Mouse (Mus musculus) cerebellum, adult 9-11 months (tissue): ENCODE results near the gene Galntl5.
A peak's percentile ranks its signal among the peaks of the same experiment; 100 is the strongest.
"Not testable (repeated sequence)": the region's sequence is repeated elsewhere in the genome, so short reads cannot be mapped to it uniquely, and the experiment has no call there.

Experiments
- DNase-seq: peaks from one replicate; pipeline ENCODE4 v3.0.0; 2022

The Galntl5 gene

GRCm38 (mm10) chr5:25181004-25181531, at the start of gene Galntl5:
Gene Galntl5, plus strand, starts transcription at chr5:25181460.
- no peak for DNase-seq

DNA sequence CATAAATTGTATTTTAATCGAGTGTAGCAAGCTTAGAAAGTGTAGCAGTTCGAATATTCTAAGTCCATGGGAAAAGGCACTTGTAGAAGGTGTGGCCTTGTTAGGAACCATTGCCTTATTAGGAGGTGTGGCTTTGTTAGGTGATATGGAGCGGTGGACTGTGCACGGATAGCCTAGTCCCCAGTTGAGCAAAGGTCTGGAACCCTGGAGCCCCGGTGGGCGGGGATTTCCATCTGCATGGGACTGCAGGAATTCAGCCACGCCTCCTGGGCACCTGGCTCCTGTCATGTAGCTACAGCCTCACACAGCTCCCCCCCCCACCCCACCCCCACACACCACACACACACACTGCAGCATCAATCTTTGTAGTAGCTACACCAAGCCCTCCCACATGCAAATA, 34.6 kb upstream of the Galntl5 start:
- DNase-seq, result no peak

DNA sequence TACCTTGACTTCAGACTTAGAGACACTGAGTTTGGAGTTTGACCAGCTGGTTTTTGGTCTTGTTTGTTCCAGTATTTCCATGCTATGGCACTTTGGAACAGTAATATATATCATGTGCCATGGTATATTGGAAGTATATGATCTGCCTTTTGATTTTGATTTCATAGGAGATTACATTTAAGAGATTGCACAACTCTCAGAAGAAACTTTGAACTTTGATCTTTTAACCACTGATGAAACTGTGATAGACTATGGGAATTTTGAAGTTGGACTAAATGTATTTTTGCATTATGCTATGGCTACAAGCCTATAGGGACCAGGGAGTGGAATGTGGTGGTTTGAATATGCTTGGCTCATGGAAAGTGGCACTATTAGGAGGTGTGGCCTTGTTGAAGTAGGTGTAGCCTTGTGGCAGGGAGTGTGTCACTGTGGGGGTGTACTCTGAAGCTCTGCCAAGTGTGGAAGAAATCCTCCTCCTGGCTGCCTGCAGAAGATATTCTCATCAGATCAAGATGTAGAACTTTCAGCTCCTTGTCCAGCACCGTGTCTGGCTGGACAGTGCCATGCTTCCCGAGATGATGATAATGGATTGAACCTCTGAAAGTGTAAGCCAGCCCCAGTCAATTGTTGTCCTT, 31.8 kb upstream of the Galntl5 start:
- DNase-seq, result no peak

- DNase-seq, result no peak
Measured at GRCm38 (mm10) chr5:25153491-25153890, 27.8 kb upstream of the Galntl5 start.

- DNase-seq, result no peak
Measured at GRCm38 (mm10) chr5:25153996-25154395, 27.3 kb upstream of the Galntl5 start.

GRCm38 (mm10) chr5:25154823-25155222, 26.4 kb upstream of the Galntl5 start:
- no peak for DNase-seq

DNA sequence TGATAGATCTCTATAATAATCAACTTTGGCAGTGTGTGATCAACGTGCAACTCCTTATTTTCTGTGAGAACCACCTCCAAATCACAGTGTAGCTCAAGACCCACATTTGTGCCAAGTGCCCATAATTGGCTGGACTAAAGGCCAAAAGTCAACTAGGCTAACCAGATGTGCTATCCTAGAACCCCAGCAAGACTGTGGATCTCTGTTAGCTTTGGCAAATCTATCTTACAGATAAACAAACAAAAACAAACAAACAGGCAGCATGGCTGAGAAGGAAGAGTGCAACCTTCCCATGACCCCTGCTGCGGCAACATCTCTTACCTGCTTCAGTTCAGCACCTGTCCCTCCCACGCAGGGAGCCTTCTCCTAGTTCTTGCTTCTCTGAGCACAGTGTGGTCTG, 25.9 kb upstream of the Galntl5 start:
- no peak for DNase-seq

- DNase-seq, result no peak
Measured at GRCm38 (mm10) chr5:25157136-25157535, 24.1 kb upstream of the Galntl5 start.

GRCm38 (mm10) chr5:25160515-25160914, 20.7 kb upstream of the Galntl5 start:
- peak; percentile 3 for DNase-seq

DNA sequence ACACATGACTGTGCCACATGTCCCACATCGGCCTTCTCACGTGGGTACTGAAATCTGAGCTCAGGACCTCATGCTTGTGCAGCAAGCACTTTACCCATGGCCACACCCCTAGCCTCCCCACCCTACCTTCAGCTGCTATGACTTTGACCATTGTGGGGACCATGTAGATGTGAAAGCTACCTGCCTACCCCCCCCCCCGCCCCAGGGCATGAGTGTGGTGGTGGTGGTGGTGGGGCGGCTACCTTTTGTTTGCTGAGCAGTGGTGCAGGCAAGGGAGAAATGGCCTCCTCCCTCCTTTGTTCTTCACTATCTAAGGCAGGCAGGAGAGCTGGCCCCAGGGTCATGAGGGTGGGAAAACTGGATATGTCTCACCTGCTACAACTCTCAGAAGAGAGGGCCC, 18.3 kb upstream of the Galntl5 start:
- DNase-seq, result no peak

DNA sequence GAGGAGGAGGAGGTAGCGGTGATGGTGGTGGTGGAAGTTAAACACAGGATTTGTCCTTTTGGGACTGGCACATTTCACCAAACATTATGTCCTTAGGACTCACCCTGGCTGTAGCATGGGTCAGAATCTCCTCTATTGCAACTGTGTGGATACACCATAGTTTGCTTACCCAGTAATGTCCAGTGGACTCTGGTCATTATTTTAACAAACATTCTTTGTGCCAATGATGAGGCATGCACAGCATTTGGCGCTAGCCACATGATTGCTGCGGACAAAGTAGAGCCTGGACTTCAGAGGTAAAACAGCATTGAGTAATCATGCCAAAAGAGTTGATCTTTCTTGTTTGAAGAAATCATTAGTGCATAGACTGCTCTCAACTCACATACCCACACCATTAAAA, 17.3 kb upstream of the Galntl5 start:
- DNase-seq, result no peak

- DNase-seq, result no peak
Measured at GRCm38 (mm10) chr5:25164341-25164740, 16.9 kb upstream of the Galntl5 start.

- DNase-seq, result no peak
Measured at GRCm38 (mm10) chr5:25165102-25165788, 16.0 kb upstream of the Galntl5 start.

DNA sequence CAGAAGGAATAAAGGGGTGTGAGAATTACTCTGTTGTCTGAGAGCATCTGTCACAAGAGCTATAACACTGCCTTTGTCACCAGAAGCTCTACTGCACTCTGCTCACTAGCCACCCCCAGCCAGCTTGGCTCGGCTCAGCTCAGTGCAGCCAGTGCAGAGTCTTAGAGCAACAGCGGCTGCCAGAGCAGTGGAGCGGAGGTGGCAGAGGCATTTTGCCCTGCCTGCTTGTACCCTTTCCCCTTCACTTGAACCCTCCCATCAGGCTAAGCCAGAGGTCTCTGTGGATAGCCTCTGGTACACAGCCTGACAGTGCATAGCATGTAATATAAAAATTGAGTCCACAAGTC, 15.5 kb upstream of the Galntl5 start:
- DNase-seq, result no peak

DNA sequence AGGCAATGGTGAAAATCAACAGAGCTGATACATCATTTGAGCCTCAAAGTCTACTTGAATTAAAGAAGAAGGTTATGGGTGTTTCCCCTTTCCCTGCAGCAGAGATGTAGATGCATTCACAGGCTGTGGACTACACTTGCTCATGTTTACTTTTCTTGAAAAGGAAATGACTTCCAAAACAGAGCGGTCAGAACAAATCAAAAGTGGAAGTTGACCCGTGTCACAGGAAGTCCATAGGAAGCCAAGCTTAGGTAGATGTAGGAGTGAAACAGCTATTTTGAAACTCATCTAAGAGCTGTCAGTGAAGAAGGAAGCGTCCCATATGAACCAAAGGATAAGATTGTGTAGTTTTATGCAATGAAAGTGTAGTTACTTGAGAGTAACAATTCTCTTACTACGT, 14.6 kb upstream of the Galntl5 start:
- no peak for DNase-seq

DNA sequence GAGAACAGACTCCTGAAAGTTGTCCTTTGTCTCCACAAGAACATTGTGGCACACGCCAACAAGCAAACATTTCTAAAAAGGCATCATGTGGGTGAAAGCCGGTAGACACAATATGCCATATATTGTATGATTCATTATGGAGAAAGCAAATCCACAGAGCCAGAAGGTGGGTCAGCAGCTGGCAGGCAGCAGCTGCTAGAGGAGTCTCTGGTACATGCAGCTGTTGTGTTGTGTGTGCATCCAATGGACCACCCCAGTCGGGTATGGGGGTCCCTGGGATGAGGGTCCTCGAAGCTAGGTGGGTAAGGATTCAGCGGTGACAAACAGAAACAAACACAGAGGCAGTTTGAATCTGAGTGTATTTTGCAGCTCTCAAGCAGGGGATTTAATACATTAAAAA, 3.3 kb upstream of the Galntl5 start:
- DNase-seq, result not testable (repeated sequence)

DNA sequence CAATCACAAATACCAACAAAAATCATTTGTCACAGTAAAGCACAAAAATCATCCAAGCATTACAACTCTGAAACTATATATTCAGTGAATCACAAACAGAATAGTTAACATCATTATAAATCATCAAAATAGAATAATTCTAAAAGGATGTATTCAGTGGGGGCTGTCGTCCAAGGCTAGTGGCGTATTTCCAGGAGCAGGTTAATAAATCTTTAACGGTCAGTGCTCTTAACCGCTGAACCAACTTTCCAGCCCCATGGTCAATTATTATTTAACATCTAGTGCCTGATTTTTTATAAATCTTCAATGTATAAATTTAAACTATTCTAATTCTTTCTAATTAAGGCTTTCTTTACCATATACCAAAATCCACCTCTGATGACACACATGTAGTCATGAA, 2.7 kb upstream of the Galntl5 start:
- not testable (repeated sequence) for DNase-seq

- no peak for DNase-seq
Measured at GRCm38 (mm10) chr5:25179284-25179683, 2.0 kb upstream of the Galntl5 start.

DNA sequence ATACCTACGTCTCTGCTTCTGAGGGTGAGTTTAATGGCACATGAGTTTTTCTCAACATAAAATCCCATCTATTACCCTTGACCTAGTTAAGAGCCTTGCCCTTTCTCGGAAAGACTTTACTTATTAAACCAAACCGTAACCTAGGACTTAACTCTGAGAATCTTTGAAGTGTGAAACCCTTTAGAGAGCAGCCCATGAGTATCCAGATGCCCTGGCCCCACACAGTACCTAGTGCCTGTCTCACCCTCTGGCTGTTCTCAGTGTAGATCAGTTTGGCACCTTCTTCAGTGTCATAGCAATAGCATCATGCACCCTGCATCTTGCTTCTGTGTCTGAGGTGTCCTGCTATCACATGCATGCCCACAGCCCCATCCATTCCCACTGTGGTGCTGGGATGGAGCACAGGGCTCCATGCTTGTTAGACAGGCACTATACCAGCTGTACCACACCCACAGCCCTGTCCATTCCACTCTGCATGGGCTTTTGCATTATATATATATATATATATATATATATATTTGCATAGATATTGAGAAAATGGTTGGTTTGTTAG, 1.2 kb upstream of the Galntl5 start:
- no peak for DNase-seq

DNA sequence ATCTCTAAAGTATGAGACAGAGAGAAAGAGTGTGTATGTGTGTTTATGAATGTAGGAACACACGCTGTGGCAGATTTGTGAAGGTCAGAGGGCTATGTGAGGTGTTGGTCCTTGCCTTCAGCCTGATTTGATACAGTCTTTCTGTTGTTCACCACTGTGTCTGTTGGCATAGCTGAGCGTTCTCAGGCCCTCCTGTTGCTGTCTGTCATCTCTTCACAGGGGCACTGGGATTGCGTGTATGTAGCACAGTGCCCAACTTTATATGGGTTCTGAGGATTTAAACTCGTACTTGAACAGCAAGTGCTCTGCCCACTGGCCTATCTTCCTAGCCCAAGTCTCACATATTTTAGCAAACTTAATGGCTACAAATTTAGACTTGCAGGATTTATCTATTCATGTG, 2.3 kb downstream of the Galntl5 start:
- no peak for DNase-seq

DNA sequence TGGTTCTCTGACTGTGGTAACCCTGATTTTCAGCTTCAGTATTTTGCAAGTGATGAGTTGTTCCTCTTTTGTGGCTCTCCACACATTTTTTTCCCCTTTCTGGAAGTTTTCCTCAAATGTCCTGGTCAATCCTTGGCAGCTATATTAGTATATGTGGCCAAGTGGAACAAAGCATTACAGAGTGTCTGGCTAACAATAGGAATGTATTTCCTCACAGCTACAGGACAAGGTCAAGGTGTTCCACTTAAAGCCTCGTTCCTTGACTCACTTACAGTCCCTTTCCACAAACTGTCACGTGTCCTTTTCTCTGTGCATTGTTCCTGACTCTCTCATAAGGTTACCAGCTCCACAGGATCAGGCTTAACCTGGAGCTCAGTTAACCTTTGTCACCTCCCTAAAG, 3.3 kb downstream of the Galntl5 start:
- no peak for DNase-seq

- DNase-seq, result no peak
Measured at GRCm38 (mm10) chr5:25187727-25188126, 6.5 kb downstream of the Galntl5 start.

GRCm38 (mm10) chr5:25188802-25189201, 7.5 kb downstream of the Galntl5 start:
- no peak for DNase-seq

- no peak for DNase-seq
Measured at GRCm38 (mm10) chr5:25190521-25190920, 9.3 kb downstream of the Galntl5 start.
